Mouse (Mus musculus) layer of hippocampus, adult 9-11 months (tissue): Measurements from ENCODE around the gene Scgb1b3.

Experiments used
- DNase-seq: peaks from one replicate; pipeline ENCODE4 v3.0.0; 2022

Scgb1b3 gene

GRCm38 (mm10) chr7:31375292-31375691, at the start of gene Scgb1b3:
Gene Scgb1b3, plus strand, starts transcription at chr7:31375592.
- DNase-seq: no peak

DNA sequence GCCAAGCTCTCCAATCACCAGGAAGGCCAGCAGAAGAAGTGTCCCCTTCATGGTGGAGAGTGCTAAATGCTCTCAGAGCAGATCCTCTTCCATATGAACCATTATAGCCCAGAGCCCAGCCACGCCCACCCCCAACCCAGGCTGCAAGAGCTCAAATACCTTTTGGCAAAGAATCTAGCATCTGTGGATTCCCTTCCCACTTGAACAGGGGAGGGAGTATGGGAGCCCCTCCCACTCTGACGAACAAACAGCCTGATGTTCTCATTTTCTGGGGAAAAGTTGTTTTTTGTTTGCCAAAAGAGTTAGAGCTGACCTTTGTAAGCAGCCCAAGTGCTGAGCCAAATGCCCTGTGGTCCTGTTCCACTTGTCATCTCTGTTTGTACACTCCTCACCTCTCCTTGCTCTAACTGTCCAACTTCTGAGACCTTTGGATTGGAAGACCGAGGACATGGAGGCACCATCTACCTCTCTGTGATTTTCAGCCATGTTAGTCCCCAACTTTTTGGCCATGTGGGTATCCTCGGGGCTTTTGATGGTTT, 13.3 kb upstream of the Scgb1b3 start, which contains the start of gene Scgb2b3:
Scgb2b3 (minus strand) TSS at position 51 of the 539 bp plus-strand sequence.
- DNase-seq: no peak
